In genomic region chr5:117135869-117136268, GRCm38 (mm10) we compare ENCODE assay signal across 9 mouse cellular contexts. TPM values are rescaled to one million over a fixed set of nuclear protein-coding genes. Genes with fewer than 3 reads are reported as not detected.
DNase-seq lines count a peak whose midpoint lies in the region; ATAC-seq and TF ChIP-seq lines count a peak whose summit lies in the region.
"Had no signal": no experiment of that assay in that cellular context is flagged by ENCODE, and none has a peak within 500 bp of the region (broad histone marks: within the 10 kb centered on the region; RNA-seq: fewer than 3 reads in every experiment).

No protein-coding gene starts in this region.

- no peak overlapping the region for H3K4me3 ChIP-seq in hindbrain, postnatal 0 days (ENCODE audit: low read length)
- H3K4me3 ChIP-seq in liver, embryonic 16.5 days (ENCODE audit: low read depth, low read length) = peak overlapping the region; percentile 65

- peak; percentile 72; the same call in 1 of the 2 replicates for ATAC-seq in hindbrain, postnatal 0 days
- peak; percentile 2 for ATAC-seq in liver, embryonic 16.5 days (ENCODE audit: low read depth)

- H3K9me3 ChIP-seq in hindbrain, postnatal 0 days (ENCODE audit: low read length) = no peaks in the 10 kb centered on the region
- H3K9me3 ChIP-seq in liver, embryonic 16.5 days (replicated peaks; ENCODE audit: control insufficient read depth, low read length) = no peaks in the 10 kb centered on the region

- no peaks in the 10 kb centered on the region for H3K27me3 ChIP-seq in hindbrain, postnatal 0 days (ENCODE audit: insufficient read depth, low read length)
- no peaks in the 10 kb centered on the region for H3K27me3 ChIP-seq in liver, embryonic 16.5 days (ENCODE audit: control insufficient read depth, insufficient read depth, low read depth, low read length)
- H3K27me3 ChIP-seq: Patski had no signal

- 0 out of 2 replicates have a peak overlapping the region, but pooled peaks have one; percentile 2 for H3K4me2 ChIP-seq in hindbrain, postnatal 0 days (ENCODE audit: low read depth, low read length)
- peak overlapping the region; percentile 81 for H3K4me2 ChIP-seq in liver, embryonic 16.5 days (ENCODE audit: low read depth, low read length)

- no peak overlapping the region for H3K27ac ChIP-seq in hindbrain, postnatal 0 days
- H3K27ac ChIP-seq in liver, embryonic 16.5 days (ENCODE audit: low read length) = peak overlapping the region; percentile 95

- 29% methylated on average over 9 of the region's 9 CpGs for WGBS in hindbrain, postnatal 0 days
- WGBS in liver, embryonic 16.5 days (ENCODE audit: insufficient replicate concordance) = 2% methylated on average over 9 of the region's 9 CpGs

- H3K36me3 ChIP-seq in hindbrain, postnatal 0 days (ENCODE audit: insufficient read depth, low read length) = no peaks in the 10 kb centered on the region
- H3K36me3 ChIP-seq in liver, embryonic 16.5 days (ENCODE audit: control insufficient read depth, insufficient read depth) = no peaks in the 10 kb centered on the region

- DNase-seq in heart, adult 18-20 months = peak; percentile 48 to 71
- no peak for DNase-seq in heart, adult 8-10 months (ENCODE audit: low spot score)
- peak; percentile 74 for DNase-seq in embryo, embryonic 10.5 days (ENCODE audit: low spot score)
- DNase-seq in hindbrain, postnatal 0 days (ENCODE audit: low spot score) = peak; percentile 46
- peak; percentile 54 to 76 for DNase-seq in spleen, postnatal 10 days (ENCODE audit: low spot score in 2 of 2)
- no peak for DNase-seq in cerebellum, adult 8-10 months
- DNase-seq in layer of hippocampus, postnatal 25 days (ENCODE audit: extremely low spot score in 1 of 2, low spot score in 1 of 2) = no peak

- no peak for TF ChIP-seq CTCF in hindbrain, postnatal 0 days (IDR thresholded peaks at IDR 0.05; ENCODE audit: low read depth)

- H3K4me1 ChIP-seq in hindbrain, postnatal 0 days (ENCODE audit: insufficient read depth, low read length) = no peaks in the 10 kb centered on the region
- peaks cover 89% of the 10 kb centered on the region for H3K4me1 ChIP-seq in liver, embryonic 16.5 days (ENCODE audit: control insufficient read depth, low read depth, low read length)

- no peak overlapping the region for H3K9ac ChIP-seq in hindbrain, postnatal 0 days (replicated peaks; ENCODE audit: low read length)
- peak overlapping the region; percentile 67 for H3K9ac ChIP-seq in liver, embryonic 16.5 days (ENCODE audit: low read depth, low read length)

RNA-seq across cellular contexts. Expression of gene Taok3, which starts 15.9 kb away (rescaled TPM):
- total RNA-seq in heart, adult 18-20 months (2021) = 1 to 10 TPM; 5.8 to 7.8 TPM
- 1 to 10 TPM; 6.1 to 8.4 (median 6.3) TPM for total RNA-seq in heart, adult 8-10 months (2022)
- total RNA-seq in hindbrain, postnatal 0 days (2014; rRNA removed) = 21.0 and 27.3 TPM in 2 replicates
- 50.2 and 51.9 TPM in 2 replicates for polyA plus RNA-seq in hindbrain, postnatal 0 days (2015; fragmentation: Nextera tagmentation; extraction: Ambion mirVana)
- 39.9 and 41.8 TPM in 2 replicates for polyA plus RNA-seq in liver, embryonic 16.5 days (2015; fragmentation: Nextera tagmentation; extraction: Ambion mirVana)
- total RNA-seq in layer of hippocampus, postnatal 25 days (2021) = 10 to 100 TPM; 52.4 to 59.1 TPM

RNA-seq across cellular contexts. Expression of gene Suds3, which starts 20.0 kb away (rescaled TPM):
- total RNA-seq in heart, adult 18-20 months (2021) = 10 to 100 TPM; 84.8 to 92.0 TPM
- 100 to 1,000 TPM in 1 of 4 experiments, 10 to 100 TPM in 3; 75.9 to 101 (median 94.1) TPM for total RNA-seq in heart, adult 8-10 months (2022)
- total RNA-seq in hindbrain, postnatal 0 days (2014; rRNA removed) = 83.4 and 99.7 TPM in 2 replicates
- polyA plus RNA-seq in hindbrain, postnatal 0 days (2015; fragmentation: Nextera tagmentation; extraction: Ambion mirVana) = 65.4 and 68.1 TPM in 2 replicates
- polyA plus RNA-seq in liver, embryonic 16.5 days (2015; fragmentation: Nextera tagmentation; extraction: Ambion mirVana) = 24.1 and 26.6 TPM in 2 replicates
- total RNA-seq in layer of hippocampus, postnatal 25 days (2021) = 100 to 1,000 TPM; 109 to 110 TPM

Comparison
In these comparisons a context has a peak if more than half of its experiments do, and no peak if none do; other contexts are left out.
1. DNase-seq: peak in heart, adult 18-20 months (2 of 2), embryo, embryonic 10.5 days (single experiment), hindbrain, postnatal 0 days (single experiment) and spleen, postnatal 10 days (2 of 2); none in heart, adult 8-10 months (single experiment), cerebellum, adult 8-10 months (single experiment) and layer of hippocampus, postnatal 25 days (0 of 2).